Mouse (Mus musculus) kidney, embryonic 16.5 days (tissue): Measurements from ENCODE around the gene Pwp2. TPM values are rescaled to one million over a fixed set of nuclear protein-coding genes. Genes with fewer than 3 reads are reported as not detected.
A peak's percentile ranks its signal among the peaks of the same experiment; 100 is the strongest.
"Not testable (repeated sequence)": the region's sequence is repeated elsewhere in the genome, so short reads cannot be mapped to it uniquely, and the experiment has no call there.

Experiments
- ATAC-seq: fragments of 200-750 bp; cut with Nextera tagmentation; 2 replicates; pipeline ENCODE4 v1.8.0; 2017; ENCODE audit warnings: moderate TSS enrichment; ENCODE audit not compliant: low FRiP score, low TSS enrichment
- H3K27ac ChIP-seq: fragments of 300-500 bp; sonication (generic); 2 replicates; pipeline ENCODE4 v1.5.1; 2014; ENCODE audit warnings: low read length
- H3K27me3 ChIP-seq: fragments of 300-500 bp; sonication (generic); 2 replicates; pipeline ENCODE4 v1.6.1; 2014; ENCODE audit warnings: low read length, control low read depth, mixed read lengths; ENCODE audit not compliant: insufficient read depth
- H3K36me3 ChIP-seq: fragments of 300-500 bp; sonication (generic); 2 replicates; pipeline ENCODE4 v1.6.1; 2014; ENCODE audit warnings: low read length, control low read depth, mixed read lengths; ENCODE audit not compliant: insufficient read depth
- H3K4me1 ChIP-seq: fragments of 300-500 bp; sonication (generic); 2 replicates; pipeline ENCODE4 v1.6.1; 2014; ENCODE audit warnings: low read length, control low read depth, mixed read lengths; ENCODE audit not compliant: insufficient read depth
- H3K4me2 ChIP-seq: fragments of 300-500 bp; sonication (generic); replicated peaks from 2 replicates; pipeline ENCODE4 v1.6.1; 2014; ENCODE audit warnings: low read depth, low read length
- H3K4me3 ChIP-seq: fragments of 300-500 bp; sonication (generic); 2 replicates; pipeline ENCODE4 v1.5.1; 2014; ENCODE audit warnings: mild to moderate bottlenecking, low read length
- H3K9ac ChIP-seq: fragments of 300-500 bp; sonication (generic); replicated peaks from 2 replicates; pipeline ENCODE4 v1.6.1; 2014; ENCODE audit warnings: low read length
- H3K9me3 ChIP-seq: fragments of 300-500 bp; sonication (generic); 2 replicates; pipeline ENCODE4 v1.6.1; 2016; ENCODE audit warnings: low read length, control low read depth
- WGBS: fragments of 180-500 bp; shearing (Covaris S2); extraction: QIAGEN DNeasy Blood & Tissue Kit; methylation state at CpG from one replicate; pipeline ENCODE4 v1.1.7; 2014; 5-methylcytosine and 5-hydroxymethylcytosine counted together
- polyA plus RNA-seq: library from polyadenylated mRNA; unstranded; fragments of >200 nt; fragmentation: Nextera tagmentation; extraction: Ambion mirVana; gene quantifications from 2 replicates; pipeline ENCODE4 v1.2.1, GENCODE M21; 2015

Pwp2 gene
- polyA plus RNA-seq, 1 experiment from 2014 or later: 25.5 TPM

- Histone ChIP-seq H3K27ac (no peak overlapping the region), H3K36me3 (peaks cover 28% of the 10 kb centered on the region), H3K9me3 (no peaks in the 10 kb centered on the region), H3K27me3 (no peaks in the 10 kb centered on the region), H3K4me3 (no peak overlapping the region), H3K4me2 (no peak overlapping the region), H3K9ac (no peak overlapping the region), H3K4me1 (no peaks in the 10 kb centered on the region)
- 89% methylated on average over 1 of the region's 1 CpGs for WGBS
- ATAC-seq: no peak
These were observed 34.6 kb upstream of the Pwp2 start for GRCm38 (mm10) chr10:78219528-78219927.

DNA sequence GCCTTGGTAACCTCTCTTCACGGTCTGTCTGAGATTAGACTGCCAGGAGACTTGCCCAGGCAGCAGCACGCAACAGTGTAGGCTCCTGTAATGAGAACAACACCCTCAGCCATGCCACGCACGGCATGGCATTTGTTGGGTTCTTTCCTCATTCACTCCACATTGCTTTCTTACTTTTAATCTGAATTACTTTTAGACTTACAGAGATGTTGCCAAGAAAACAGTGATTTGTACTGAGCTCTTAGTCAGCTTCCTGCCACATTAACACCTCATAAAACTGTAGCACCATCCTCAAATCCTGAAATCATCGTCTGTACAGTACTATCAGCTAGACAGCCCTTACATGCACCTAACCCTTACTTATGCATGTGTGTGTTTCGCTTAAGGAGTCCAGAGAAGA, 33.6 kb upstream of the Pwp2 start:
- Histone ChIP-seq H3K4me1 (no peaks in the 10 kb centered on the region), H3K9ac (no peak overlapping the region), H3K4me2 (no peak overlapping the region), H3K9me3 (no peaks in the 10 kb centered on the region), H3K27ac (no peak overlapping the region), H3K4me3 (no peak overlapping the region), H3K27me3 (no peaks in the 10 kb centered on the region), H3K36me3 (peaks cover 35% of the 10 kb centered on the region)
- ATAC-seq: no peak
- 62% methylated on average over 6 of the region's 6 CpGs for WGBS

DNA sequence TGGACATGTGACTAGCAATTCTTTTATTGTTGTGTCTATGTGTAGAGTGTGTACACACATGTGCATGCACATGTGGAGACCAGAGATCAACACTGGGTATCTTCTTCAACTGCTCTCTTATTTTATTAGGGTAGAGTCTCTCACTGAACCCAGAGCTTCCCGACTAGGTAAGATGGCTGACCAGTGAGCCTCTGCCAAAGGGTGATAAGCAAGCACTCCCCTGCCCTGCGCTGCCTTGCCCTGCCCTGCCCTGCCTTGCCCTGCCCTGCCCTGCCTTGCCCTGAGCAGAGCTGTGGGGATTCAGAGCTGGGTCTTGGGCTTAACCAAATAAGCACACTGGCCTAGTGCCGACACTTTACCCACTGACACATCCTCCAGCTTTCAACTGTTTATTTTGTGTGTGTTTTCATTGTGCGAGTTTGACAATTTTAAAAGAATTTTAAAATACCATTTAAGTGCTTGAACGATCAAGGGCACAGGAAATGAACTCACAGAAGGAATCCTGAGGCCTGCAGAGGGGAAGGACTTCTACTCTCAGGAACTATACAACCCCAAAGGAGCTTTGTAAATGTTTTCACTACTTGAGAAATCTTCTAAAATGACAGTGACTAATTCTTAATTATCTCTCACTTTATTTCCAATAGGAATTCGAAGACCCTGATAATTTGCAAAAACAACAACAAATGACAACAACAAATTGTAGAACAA, 31.6 kb upstream of the Pwp2 start:
- no peak for ATAC-seq

GRCm38 (mm10) chr10:78214371-78214770, 29.4 kb upstream of the Pwp2 start:
- H3K27ac ChIP-seq: no peak overlapping the region
- ATAC-seq: no peak
- no peak overlapping the region for H3K4me2 ChIP-seq
- no peaks in the 10 kb centered on the region for H3K9me3 ChIP-seq
- no peak overlapping the region for H3K9ac ChIP-seq
- H3K4me1 ChIP-seq: no peaks in the 10 kb centered on the region
- WGBS: 98% methylated on average over 9 of the region's 9 CpGs
- H3K36me3 ChIP-seq: peaks cover 50% of the 10 kb centered on the region
- no peaks in the 10 kb centered on the region for H3K27me3 ChIP-seq
- H3K4me3 ChIP-seq: no peak overlapping the region

More for the DNA sequence above, 31.6 kb upstream of the Pwp2 start:
- H3K27me3 ChIP-seq: no peaks in the 10 kb centered on the region
- no peak overlapping the region for H3K27ac ChIP-seq
- H3K9ac ChIP-seq: no peak overlapping the region
- no peak overlapping the region for H3K4me2 ChIP-seq
- WGBS: 64% methylated on average over 6 of the region's 6 CpGs
- H3K36me3 ChIP-seq: peaks cover 44% of the 10 kb centered on the region
- no peaks in the 10 kb centered on the region for H3K4me1 ChIP-seq
- H3K9me3 ChIP-seq: no peaks in the 10 kb centered on the region
- no peak overlapping the region for H3K4me3 ChIP-seq

DNA sequence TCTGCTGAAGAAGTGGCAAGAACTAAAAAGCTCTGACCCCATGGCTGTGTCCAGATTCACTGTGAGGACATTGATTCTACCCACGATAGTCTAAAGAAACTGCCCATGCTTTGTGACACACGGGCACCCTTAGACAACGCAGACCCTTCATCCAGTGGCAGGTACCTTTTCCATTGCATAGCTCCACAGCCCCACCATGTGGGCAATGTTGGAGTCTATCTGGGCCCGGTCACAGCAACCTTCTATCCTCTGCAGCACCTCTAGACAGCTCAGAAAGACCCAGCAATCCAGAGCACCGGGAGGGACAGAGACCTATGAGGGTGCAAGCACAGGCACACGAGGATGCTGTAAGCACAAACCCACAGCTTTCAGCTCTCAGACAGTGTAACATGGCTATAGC, 26.4 kb upstream of the Pwp2 start:
- Histone ChIP-seq H3K9me3 (no peaks in the 10 kb centered on the region), H3K4me2 (no peak overlapping the region), H3K27ac (no peak overlapping the region), H3K27me3 (no peaks in the 10 kb centered on the region), H3K4me1 (no peaks in the 10 kb centered on the region), H3K9ac (no peak overlapping the region), H3K36me3 (peaks cover 63% of the 10 kb centered on the region), H3K4me3 (no peak overlapping the region)
- no peak for ATAC-seq
- WGBS: 68% methylated on average over 6 of the region's 6 CpGs

GRCm38 (mm10) chr10:78201182-78201581, 16.2 kb upstream of the Pwp2 start:
- Histone ChIP-seq H3K27me3 (no peaks in the 10 kb centered on the region), H3K9ac (no peak overlapping the region), H3K4me3 (no peak overlapping the region), H3K27ac (no peak overlapping the region), H3K9me3 (no peaks in the 10 kb centered on the region), H3K4me1 (no peaks in the 10 kb centered on the region), H3K36me3 (peaks cover 50% of the 10 kb centered on the region), H3K4me2 (no peak overlapping the region)
- 85% methylated on average over 4 of the region's 4 CpGs for WGBS
- ATAC-seq: no peak

DNA sequence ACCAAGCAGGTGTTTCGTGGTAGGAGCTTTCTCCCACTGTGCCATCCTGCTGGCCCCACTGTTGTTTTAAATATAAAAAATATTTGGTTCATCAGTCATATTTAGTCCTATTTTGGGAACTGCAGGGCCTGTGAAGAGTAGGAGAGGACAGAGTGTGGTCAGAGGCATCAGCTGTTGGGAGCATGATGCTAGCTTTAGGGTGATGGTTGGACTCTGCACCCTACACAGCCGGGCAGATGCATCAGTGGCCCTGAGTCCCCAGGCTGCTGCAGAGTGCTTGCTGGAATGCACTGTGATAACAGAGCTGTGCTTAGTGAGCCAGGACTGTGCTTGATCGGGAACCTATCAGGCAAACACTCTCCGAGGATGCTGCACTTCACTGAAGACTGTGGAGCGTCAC, 8.0 kb upstream of the Pwp2 start:
- ATAC-seq: no peak
- no peak overlapping the region for H3K27ac ChIP-seq
- WGBS: 95% methylated on average over 5 of the region's 5 CpGs
- H3K4me2 ChIP-seq: no peak overlapping the region
- H3K9me3 ChIP-seq: no peaks in the 10 kb centered on the region
- no peaks in the 10 kb centered on the region for H3K27me3 ChIP-seq
- no peaks in the 10 kb centered on the region for H3K4me1 ChIP-seq
- H3K36me3 ChIP-seq: peaks cover 67% of the 10 kb centered on the region
- H3K9ac ChIP-seq: no peak overlapping the region
- no peak overlapping the region for H3K4me3 ChIP-seq

GRCm38 (mm10) chr10:78186076-78186475, 1.1 kb upstream of the Pwp2 start:
- peaks cover 38% of the 10 kb centered on the region for H3K36me3 ChIP-seq
- 80% methylated on average over 4 of the region's 4 CpGs for WGBS

DNA sequence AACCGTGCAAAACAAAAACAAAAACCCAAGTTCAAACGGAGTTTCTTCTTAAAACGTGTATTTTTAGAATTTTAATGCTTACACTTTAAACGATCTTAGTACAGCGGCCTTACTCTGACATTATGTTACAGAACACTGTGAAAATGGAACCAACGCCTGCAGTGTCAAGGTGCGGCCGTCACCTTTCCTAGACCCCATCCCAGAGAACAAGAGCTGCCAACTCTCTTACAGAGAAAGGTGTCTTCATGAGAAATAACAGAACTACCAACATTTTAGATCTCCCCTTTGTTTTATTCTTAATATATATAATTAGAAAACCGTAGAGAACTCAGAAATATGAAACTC, 404 bp upstream of the Pwp2 start:
- peaks cover 11% of the 10 kb centered on the region for H3K4me1 ChIP-seq
- H3K36me3 ChIP-seq: peaks cover 45% of the 10 kb centered on the region
- H3K9me3 ChIP-seq: no peaks in the 10 kb centered on the region
- peak overlapping the region; percentile 69 for H3K9ac ChIP-seq
- H3K27me3 ChIP-seq: no peaks in the 10 kb centered on the region
- 10% methylated on average over 9 of the region's 9 CpGs for WGBS
- H3K27ac ChIP-seq: peak overlapping the region; percentile 17
- H3K4me2 ChIP-seq: peak overlapping the region; percentile 80
- H3K4me3 ChIP-seq: peak overlapping the region; percentile 71
- peak; percentile 19; the same call in 1 of the 2 replicates for ATAC-seq

More at GRCm38 (mm10) chr10:78186076-78186475, 1.1 kb upstream of the Pwp2 start:
- H3K4me1 ChIP-seq: peaks cover 11% of the 10 kb centered on the region
- H3K27me3 ChIP-seq, H3K4me3 ChIP-seq, H3K9ac ChIP-seq, ATAC-seq, H3K4me2 ChIP-seq, H3K9me3 ChIP-seq, H3K27ac ChIP-seq: not testable (repeated sequence)

DNA sequence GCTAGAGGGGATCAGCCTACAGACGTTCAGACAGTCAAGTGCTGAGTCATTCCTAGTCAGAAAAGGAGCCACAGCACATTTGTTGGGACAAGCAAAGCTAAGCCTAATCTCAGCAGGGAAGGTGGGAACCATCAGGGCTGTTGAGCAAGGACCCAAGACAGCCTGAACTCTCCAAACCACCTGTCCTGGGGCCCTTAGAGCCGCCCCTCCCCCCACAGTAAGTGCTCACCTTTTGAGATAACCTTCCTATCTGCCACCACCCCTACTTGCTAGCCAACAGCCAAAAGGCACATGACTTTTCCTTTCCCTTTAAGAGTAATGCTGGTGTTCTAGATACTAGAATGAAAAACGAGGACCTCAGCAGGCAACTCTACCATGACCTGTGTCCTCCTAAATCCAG, 1.4 kb downstream of the Pwp2 start:
- H3K27ac ChIP-seq: no peak overlapping the region
- peaks cover 50% of the 10 kb centered on the region for H3K36me3 ChIP-seq
- H3K27me3 ChIP-seq: no peaks in the 10 kb centered on the region
- WGBS: 78% methylated on average over 3 of the region's 3 CpGs
- no peak overlapping the region for H3K4me2 ChIP-seq
- no peaks in the 10 kb centered on the region for H3K9me3 ChIP-seq
- no peak overlapping the region for H3K4me3 ChIP-seq
- no peak overlapping the region for H3K9ac ChIP-seq
- no peak for ATAC-seq
- peaks cover 11% of the 10 kb centered on the region for H3K4me1 ChIP-seq
